Mouse (Mus musculus) E14TG2a.4 (cell line): ENCODE measurements around the gene Gm20388.

Experiments
- CTCF ChIP-seq: conservative IDR thresholded peaks from 2 replicates; pipeline ENCODE4 v1.5.1; 2014; ENCODE audit warnings: low read length
- NANOG ChIP-seq: IDR thresholded peaks from 2 replicates; pipeline ENCODE4 v1.6.1; 2014; ENCODE audit warnings: borderline replicate concordance, low read length, mixed read lengths
- POU5F1 ChIP-seq: IDR thresholded peaks from 2 replicates; pipeline ENCODE4 v1.6.1; 2014; ENCODE audit warnings: low read length, borderline replicate concordance

DNA sequence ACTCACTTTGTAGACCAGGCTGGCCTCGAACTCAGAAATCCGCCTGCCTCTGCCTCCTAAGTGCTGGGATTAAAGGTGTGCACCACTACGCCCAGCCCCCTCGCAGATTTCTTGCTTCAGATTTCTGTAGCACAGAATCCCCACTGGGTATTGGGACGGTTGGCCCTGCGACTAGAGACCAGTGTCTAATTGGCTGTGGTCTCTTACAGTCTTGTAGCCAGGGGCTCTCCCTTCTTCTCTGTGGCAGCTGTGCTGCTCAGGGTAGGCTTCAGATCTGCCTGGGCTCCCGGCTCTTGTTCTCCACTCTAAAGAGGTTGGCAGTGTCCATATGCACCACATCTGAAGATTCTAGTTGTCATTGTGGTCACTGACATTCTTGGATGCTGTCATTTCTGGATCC is 4349.3 kb downstream of the Gm20388 start:
- TF ChIP-seq CTCF (no peak), POU5F1 (no peak), NANOG (no peak)
